Mouse (Mus musculus) WW6 (cell line): Measurements from ENCODE around the gene F2r.

Source experiments
- DNase-seq: peaks from one replicate; pipeline ENCODE4 v3.0.0-alpha.2; 2013; ENCODE audit warnings: low read depth, low spot score

F2r gene

DNA sequence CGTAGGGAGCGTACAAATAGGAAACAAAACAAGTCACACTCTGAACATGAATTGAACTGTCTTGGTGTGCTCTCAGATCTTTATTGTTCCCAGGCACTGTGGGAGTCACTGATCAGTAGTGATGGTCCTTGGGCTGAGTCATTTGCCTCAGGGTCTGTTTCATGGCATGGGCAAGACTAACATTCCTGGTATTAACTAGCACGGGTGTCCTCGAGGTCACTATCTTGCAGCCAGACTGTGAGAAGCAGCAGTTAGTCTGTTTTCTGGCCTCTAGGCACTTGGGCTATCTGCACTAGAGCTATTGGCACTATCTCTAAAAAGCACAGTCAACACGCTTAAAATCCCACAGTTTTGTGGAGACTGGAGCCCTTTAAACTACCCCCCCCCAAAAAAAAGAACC is 22.4 kb downstream of the F2r start:
- no peak for DNase-seq

DNA sequence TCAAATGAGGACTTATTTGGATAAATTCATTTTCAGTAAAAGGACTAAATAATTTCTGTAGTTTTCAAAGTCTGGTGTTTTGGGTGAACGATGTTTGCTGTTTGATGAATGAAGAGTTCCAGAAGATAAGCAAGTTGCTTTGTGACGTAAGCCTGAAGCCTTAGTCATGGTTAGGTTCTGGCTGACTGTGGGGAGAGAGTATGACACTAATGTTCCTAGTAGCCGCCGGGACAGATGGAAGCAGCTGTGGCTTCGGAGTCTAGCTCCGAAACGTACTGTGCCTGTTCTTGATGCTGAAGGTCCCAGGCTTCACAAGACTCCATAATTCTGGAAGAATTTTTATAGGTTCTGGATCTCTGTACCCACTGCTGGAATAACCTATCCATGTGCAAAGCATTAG is 22.9 kb downstream of the F2r start:
- DNase-seq = no peak

DNA sequence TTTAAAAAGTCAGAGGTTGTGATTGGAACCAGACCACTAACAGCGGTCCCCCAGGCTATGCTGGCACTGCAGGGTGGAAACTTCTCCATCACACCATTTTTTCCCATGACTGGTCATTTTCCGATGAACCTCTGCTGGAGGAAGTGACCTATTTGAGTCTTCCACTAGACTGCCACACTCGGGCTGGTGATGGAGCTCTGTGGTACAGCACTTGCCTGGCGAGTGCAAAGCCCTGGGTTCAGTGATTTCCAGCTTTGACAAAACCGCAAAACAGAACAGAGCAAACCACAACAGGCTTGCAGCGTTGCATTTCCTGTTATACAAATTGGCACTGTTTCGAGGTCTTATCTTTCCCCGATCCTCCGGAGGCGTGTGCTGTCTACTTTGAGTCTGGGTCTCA is 25.4 kb downstream of the F2r start:
- DNase-seq = no peak

DNA sequence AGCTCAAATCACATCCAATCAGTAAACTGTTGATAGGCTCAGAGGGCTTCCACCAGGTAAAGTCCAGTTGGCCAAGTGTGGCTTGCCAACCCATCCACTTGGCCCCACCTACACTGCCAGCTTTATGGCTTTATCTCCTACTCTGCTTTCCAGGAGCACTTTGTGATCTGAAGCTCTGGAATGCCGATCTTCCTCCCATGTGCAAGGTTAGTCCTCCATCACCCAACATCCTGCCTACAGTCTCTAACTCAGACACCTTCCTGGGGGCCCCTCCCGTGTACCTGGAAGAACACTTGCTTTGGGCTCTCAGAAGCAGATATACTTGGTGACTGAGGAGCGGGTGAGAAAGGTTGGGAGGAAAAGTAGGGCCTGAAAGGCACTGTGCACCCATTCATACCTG is 26.7 kb downstream of the F2r start:
- DNase-seq = no peak

DNA sequence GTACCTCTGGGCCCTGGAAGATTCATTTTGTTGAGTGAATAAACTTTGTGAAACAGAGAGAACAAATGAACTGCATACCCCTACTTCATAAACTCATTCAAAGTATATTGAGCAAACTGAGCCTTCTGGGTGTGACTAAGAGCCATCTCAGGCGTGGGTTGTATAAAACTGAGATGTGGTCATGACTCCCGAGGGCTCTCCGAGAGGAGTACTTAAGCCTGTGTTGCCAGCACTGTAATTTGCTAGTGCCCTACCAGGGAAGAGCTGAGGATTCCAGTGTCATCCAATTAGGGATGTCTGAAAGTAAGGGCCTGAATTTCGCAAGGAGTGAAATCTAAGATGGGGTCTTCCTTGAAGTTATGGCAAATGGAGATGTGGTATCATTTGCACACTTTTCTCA is 30.7 kb downstream of the F2r start:
- DNase-seq = no peak

DNA sequence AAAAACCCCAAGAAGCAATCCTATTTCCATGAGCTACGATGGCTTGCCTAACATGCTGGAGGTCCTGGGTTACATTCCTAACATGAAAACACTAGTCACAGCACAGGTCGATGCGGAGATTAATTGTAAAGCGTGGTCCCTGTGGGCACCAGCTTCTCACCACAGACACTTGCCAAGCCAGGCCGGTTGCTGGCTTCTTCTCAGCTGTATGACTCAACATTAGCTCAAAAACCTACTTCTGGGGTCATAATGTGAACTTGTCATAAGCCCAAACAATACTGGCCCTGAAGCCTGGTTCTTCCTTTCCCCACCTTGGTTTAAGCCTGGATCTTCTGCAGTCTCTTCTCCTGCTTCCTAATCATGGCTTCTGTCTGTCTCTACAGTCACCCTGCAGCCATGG is 33.4 kb downstream of the F2r start:
- DNase-seq = no peak

DNA sequence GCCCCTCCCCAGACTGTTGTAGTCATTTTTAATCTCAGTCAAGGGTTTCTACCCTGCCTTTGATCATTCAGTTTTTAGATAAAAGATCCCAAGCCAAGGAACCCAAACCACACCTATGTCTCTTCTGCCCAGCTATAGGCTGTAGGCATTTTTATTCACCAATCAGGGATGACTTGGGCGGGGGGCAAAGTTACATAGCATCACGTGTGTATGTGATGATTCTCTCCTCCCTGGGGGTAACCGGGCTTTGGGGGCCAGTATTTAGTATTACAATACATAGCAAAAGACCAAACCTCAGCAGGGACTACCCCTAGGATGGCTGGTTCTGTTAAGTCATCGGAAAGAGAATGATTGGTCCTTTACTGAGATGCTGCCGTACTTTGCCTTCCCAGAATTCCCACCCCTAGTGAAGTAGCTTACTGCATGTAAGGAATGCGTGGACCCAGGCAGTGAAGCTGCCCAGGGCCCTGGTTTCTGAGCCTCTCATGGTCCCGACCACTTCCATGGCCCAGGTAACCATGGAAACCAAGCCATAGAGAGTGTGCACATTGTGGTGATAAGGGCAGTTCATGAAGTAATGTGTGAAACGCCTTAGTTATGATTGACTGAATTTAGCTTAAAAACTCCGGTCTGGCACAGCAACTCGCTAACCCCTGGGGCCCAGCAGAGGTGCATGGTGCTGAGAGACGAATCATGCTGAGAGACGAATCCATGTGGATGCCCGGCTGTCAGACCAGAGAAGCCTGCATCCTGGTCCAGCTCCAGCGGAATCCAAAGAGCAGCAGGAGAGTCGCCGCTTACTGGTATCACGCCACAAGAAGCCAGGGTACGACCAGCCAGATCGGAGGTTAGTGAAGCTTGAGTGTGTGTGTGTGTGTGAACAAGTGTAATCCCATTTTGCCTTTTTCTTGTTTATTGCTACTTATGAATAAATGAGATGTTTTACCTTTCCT is 34.8 kb downstream of the F2r start:
- no peak for DNase-seq

DNA sequence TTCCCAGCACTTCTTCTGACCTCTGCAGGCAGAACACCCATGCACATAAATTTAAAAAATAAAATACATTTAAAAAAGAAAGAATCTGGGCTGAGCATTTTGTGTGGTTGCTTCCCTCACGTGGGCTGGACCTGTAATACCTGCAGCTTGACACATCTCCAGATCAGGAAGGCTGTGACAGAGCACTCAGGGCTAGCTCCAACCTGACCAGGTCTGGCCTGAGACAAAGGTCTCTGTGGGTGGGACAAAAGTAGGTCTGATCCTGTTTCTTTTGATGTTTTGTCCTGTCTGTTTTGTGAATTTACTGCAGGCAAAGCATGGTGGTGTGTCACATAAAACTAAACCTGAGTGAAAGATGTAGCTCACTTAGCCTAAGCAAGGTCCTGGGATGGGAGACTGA is 36.4 kb downstream of the F2r start:
- DNase-seq = no peak

DNA sequence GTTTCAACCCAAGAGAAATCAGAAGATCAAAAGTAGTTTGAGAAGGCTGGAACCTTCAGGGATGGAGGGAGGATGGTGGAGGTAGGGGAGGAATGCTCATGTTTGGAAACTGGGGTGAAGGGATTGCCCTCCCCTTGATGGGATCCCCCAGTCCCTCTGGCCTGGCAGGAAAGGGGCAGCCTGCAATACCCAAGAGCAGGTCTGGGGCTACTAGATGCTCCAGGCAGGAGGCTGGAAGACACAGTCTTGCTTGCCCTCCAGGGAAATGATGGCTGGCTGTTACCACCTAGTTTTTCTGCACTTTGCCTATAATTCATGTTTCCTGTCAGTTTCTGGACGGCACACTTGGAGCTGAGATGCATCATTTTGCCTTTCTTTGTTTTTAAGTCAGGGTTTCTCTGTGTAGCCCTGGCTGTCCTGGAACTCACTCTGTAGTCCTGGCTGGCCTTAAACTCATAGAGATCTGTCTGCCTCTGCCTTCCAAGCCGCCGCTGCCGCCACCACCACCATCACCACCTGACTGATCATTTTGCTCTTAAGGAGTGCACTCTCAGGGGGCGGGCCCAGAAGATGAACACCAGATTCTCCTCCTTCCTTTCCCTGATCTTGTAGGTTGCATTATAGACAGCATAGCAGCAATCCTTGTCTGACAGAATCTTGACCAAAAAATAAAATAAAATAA is 40.1 kb downstream of the F2r start:
- DNase-seq = no peak

DNA sequence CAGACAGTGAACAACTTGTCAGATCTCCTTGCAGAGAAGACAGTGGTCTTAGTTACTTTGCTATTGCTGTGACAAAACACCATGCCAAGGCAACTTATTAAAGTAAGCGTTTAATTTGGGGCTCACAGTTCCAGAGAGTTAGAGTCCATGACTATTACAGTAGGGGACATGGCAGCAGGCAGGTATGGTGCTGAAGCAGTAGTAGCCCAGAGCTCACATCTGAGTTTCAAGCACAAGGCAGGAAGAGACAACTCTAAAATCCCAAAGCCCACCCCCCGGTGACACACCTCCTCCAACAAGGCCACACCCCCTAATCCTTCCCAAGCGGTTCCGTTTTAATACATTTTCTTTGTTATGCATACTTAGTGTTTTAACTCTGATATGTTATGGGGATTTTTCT is 47.4 kb downstream of the F2r start:
- DNase-seq = no peak

DNA sequence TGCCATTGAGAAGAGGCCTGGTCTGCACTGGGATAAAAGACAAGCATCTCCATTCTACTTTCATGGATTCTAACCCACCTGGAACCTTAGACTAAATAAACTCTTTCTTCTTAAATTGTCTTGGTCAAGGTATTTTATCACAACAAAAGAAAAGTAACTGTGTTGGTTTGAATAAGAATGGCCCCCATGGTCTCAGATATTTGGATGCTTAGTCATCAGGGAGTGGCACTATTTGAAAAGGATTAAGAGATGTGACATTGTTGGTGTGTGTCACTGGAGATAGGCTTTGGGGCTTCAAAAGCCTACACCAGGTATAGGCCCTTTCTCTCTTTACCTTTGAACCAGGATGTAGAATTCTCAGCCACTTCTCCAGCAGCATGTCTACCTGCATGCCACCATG is 49.0 kb downstream of the F2r start:
- no peak for DNase-seq

DNA sequence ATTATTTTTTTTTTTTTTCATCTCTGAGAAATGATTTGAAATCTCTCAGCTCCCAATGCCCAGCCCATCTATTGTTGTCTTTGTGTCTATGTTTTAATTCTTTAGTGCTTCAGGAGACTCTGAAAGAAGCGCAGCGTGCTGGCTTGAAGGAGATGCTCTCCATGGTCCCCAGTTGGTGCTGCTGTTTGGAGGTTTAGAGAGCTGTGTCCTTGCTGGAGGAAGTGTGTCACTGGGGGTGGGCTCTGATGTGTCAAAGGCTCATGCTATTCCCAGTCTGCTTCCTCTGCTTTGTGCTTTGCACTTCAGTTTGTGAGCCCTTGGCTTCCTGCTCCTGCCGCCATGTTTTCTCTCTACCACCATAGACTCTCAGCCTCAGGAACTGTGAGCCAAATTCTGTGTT is 50.0 kb downstream of the F2r start:
- no peak for DNase-seq

DNA sequence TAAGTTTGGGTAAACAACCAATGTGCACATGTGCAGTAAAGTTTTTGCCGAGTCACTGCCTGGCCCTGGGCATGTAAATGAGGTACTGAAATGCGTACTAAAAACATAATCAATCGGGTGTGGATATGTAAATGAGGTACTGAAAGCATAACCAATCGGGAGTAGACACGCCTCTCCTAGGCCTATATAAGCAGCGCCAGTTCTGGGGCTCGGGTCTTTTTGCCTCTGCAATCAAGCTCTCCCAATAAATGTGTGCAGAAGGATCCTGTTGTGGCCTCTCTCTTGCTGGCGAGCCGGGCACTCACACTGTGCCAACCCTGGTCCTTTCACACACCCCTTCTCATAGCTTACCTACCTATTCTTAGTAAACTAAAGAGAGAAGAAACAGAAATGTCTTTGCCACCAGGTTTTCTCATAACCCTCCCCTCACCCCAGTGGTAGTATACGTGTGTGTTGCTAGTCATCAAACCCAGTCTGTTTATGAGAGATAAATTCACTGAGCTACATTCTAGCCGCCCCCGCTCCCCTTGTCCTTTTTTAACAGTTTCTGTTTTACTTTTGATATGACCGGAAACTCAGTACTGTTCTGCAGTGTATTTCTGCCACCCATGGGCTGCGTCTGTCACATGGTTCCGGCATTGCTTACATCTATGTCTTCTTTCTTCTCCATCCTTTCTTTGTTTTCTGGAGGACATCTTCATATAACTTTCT is 51.3 kb downstream of the F2r start:
- DNase-seq = no peak

DNA sequence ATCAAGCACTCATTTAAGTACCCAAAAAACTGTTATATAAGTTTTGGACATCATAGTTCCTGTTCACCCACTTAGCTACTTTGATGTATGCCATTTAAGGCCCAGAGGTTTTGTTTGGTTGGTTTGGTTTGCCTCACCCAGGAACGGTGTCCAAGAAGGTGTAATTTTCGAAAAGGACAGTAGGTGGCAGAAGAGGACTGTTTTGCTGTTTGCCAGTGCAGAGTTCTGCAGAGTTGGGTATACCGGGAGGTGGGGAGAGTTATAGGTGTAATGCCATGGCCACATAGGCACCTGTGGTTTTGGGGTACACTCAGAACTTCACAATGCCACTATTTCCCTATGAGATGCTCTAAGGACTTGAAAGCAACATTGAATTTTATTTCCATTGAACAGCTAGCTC is 54.6 kb downstream of the F2r start:
- no peak for DNase-seq

DNA sequence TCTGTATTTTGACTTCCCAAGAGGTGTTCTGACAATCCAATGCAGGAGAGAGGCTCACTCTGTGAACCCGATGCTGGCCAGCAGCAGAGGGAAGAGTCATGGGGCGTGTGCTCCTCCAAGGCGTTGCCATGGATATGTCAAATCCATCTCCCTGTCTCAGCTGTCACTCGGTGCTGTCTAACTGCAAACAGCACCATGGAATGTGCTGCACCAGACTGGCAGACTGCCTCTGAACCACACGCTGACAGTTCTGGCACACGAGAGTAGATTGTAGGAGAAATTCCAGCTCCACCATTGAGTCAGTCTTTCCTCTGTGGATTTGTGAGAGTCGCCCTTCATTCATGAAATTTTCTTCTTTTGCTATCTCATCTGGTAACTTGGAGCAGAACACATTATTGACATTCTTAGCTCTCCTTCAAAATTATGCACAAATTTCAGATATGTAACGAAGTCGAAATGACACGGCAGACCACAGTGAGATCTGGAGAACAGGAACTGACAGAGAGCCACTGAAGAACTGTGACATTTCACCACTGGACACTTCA is 55.1 kb downstream of the F2r start:
- DNase-seq = no peak

DNA sequence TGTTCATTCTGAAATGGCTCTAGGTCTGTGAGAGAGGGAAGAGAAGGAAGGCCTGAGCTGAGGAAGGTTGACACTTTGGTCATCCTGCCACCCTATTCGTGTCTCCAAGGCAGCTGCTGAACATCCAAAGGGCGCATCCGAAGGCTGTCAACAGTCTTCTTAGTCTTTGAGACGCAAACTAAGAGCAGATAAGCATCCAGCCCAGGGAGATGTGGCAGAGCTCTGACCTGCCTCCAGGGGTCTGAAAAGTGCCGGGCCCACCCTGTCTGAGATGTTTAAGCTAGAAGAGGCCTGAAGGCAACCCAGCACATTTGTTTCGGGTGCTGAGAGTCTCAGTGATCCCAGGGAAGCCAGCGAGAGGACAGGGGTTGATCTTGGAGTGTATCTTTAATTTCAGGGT is 61.0 kb downstream of the F2r start:
- no peak for DNase-seq

DNA sequence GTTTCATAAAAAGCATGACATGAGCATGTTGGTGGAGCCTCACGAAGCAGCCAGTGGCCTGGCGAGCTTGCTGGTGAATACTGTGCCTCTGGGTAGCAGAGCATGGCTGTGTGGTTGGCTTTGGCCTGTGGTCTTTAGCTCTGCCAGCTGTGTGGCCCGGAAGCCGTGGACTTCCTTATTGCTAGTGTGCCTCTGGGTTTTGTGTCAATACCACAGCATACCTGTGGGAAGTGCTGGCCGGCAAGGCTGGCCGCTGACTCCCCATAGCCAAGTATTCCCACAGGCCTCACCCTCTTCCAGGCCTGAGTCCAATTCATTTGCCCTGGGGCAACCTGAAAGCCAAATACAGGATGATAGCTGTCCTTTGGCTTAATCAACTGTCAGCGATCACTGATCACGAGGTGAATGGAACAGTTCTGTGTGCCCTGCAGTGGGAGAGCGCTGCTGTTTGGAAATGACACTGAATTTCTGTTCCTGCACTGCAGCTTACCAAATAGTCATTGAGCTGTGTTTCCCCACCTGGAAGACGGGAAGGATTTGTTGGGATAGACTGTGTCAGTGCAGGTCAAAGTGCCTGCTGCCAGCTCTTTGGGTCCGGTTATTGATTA is 64.3 kb downstream of the F2r start:
- DNase-seq = no peak
